Mouse (Mus musculus): Measurements from ENCODE around the gene Arhgef18.

The Arhgef18 gene

GRCm38 (mm10) chr8:3395246-3395645 is 2.4 kb downstream of the Arhgef18 start:
- no peak for DNase-seq (ENCODE audit: low spot score in 2 of 2)

- no peak for DNase-seq (ENCODE audit: low spot score in 2 of 2)
Measured at GRCm38 (mm10) chr8:3397597-3397996, 4.8 kb downstream of the Arhgef18 start.

GRCm38 (mm10) chr8:3400509-3400908 is 7.7 kb downstream of the Arhgef18 start:
- no peak for DNase-seq (ENCODE audit: low spot score in 2 of 2)

- DNase-seq (ENCODE audit: low spot score in 2 of 2): no peak
Measured at GRCm38 (mm10) chr8:3407417-3407816, 14.6 kb downstream of the Arhgef18 start.

GRCm38 (mm10) chr8:3411085-3411484 is 18.3 kb downstream of the Arhgef18 start:
- DNase-seq (ENCODE audit: low spot score in 2 of 2): no peak

- DNase-seq (ENCODE audit: low spot score in 2 of 2): no peak
Measured at GRCm38 (mm10) chr8:3411901-3412301, 19.1 kb downstream of the Arhgef18 start.

GRCm38 (mm10) chr8:3412816-3413215 is 20.0 kb downstream of the Arhgef18 start:
- no peak for DNase-seq (ENCODE audit: low spot score in 2 of 2)

GRCm38 (mm10) chr8:3414639-3415190 is 21.9 kb downstream of the Arhgef18 start:
- no peak for DNase-seq (ENCODE audit: low spot score in 2 of 2)

- DNase-seq (ENCODE audit: low spot score in 2 of 2): no peak
Measured at GRCm38 (mm10) chr8:3415259-3415658, 22.5 kb downstream of the Arhgef18 start.

- DNase-seq (ENCODE audit: low spot score in 2 of 2): no peak
Measured at GRCm38 (mm10) chr8:3415661-3416060, 22.9 kb downstream of the Arhgef18 start.

GRCm38 (mm10) chr8:3416846-3417245 is 24.0 kb downstream of the Arhgef18 start:
- DNase-seq (ENCODE audit: low spot score in 2 of 2): no peak

- no peak for DNase-seq (ENCODE audit: low spot score in 2 of 2)
Measured at GRCm38 (mm10) chr8:3417455-3417854, 24.6 kb downstream of the Arhgef18 start.

GRCm38 (mm10) chr8:3418101-3418500 is 25.3 kb downstream of the Arhgef18 start:
- DNase-seq (ENCODE audit: low spot score in 2 of 2): no peak

- no peak for DNase-seq (ENCODE audit: low spot score in 2 of 2)
Measured at GRCm38 (mm10) chr8:3420105-3420706, 27.4 kb downstream of the Arhgef18 start.

GRCm38 (mm10) chr8:3421507-3421906 is 28.7 kb downstream of the Arhgef18 start:
- DNase-seq (ENCODE audit: low spot score in 2 of 2): no peak

- no peak for DNase-seq (ENCODE audit: low spot score in 2 of 2)
Measured at GRCm38 (mm10) chr8:3425217-3425616, 32.4 kb downstream of the Arhgef18 start.

GRCm38 (mm10) chr8:3426211-3426610 is 33.4 kb downstream of the Arhgef18 start:
- DNase-seq (ENCODE audit: low spot score in 2 of 2): no peak

- DNase-seq (ENCODE audit: low spot score in 2 of 2): no peak
Measured at GRCm38 (mm10) chr8:3428426-3428825, 35.6 kb downstream of the Arhgef18 start.

- DNase-seq (ENCODE audit: low spot score in 2 of 2): no peak
Measured at GRCm38 (mm10) chr8:3429966-3430365, 37.2 kb downstream of the Arhgef18 start.

GRCm38 (mm10) chr8:3431113-3431512 is 38.3 kb downstream of the Arhgef18 start:
- no peak for DNase-seq (ENCODE audit: low spot score in 2 of 2)

- no peak for DNase-seq (ENCODE audit: low spot score in 2 of 2)
Measured at GRCm38 (mm10) chr8:3436492-3436891, 43.7 kb downstream of the Arhgef18 start.

GRCm38 (mm10) chr8:3439510-3439909 is 46.7 kb downstream of the Arhgef18 start:
- DNase-seq (ENCODE audit: low spot score in 2 of 2): no peak

- no peak for DNase-seq (ENCODE audit: low spot score in 2 of 2)
Measured at GRCm38 (mm10) chr8:3449226-3449625, 56.4 kb downstream of the Arhgef18 start.

- DNase-seq (ENCODE audit: low spot score in 2 of 2): no peak
Measured at GRCm38 (mm10) chr8:3450670-3451069, 57.9 kb downstream of the Arhgef18 start.

Measured in frontal cortex, postnatal 25 days (tissue).